Mouse (Mus musculus): ENCODE measurements around the gene Me1.

The Me1 gene

DNA sequence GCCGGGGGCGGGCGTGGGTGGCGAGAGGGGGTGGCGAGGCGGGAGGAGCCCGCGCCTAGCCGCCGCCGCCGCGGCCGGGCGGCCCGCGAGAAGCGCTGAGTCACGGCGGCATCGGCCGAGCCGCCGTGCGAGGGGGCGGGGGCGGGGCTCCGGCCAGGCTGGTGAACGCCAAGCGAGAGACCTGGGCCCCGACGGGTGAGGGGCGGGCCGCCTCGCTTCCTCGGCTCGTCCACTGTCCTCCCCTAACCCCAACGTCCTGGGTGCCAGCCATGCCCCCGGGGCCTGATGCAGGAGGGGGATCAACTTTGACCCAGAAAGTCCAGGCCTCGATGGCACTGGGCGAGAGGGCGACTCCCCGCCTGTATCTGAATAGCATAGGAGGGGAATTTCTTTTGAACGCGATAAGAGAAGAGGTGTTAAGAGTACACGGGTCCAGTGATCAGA, at the start of gene Me1:
Me1 (minus strand) TSS at position 136 of the 444 bp plus-strand sequence.
- DNase-seq = peak; percentile 5 to 16

DNA sequence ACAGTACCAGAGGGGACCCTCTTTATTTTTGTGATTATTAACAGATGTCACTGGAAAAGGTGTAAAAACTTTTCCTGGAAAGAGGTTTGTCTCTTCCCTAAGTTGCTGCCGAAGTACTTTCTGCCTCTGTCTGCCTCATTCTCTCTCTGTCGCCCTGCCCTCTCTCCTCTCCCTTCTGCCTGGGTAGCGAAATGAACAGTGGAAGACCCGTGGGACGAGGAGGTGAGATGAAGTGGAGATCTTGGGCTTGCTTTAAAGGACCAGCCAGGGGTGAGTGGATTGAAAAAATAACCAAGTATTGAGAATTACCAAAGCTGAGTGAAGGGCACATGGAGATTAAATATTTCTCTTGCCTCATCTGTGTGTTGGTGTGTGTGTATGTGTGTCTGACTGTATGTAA, 48.3 kb upstream of the Me1 start:
- DNase-seq = no peak

GRCm38 (mm10) chr9:86742959-86743911, 47.5 kb upstream of the Me1 start, which contains the start of gene Prss35:
Prss35 (plus strand) TSS chr9:86743649.
- DNase-seq = no peak

DNA sequence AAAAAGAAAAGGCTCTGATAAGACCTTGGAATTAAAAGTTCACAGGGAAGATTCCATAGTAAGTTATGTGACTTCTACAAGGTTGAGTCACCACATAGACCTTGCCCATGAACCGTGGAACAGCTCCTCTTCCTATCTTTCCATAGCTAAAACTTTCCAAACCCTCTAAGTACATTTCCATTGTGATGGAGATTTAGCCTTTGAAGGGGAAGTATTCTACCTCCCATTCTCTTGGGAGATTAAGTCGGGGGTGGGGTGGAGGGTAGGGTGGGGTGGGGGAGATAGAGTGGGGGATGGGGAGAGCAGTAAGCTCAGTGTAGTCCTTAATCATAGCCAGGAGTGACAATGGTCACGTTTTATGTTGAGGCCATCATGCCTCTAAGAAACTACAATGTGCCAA, 44.2 kb upstream of the Me1 start:
- DNase-seq = no peak

DNA sequence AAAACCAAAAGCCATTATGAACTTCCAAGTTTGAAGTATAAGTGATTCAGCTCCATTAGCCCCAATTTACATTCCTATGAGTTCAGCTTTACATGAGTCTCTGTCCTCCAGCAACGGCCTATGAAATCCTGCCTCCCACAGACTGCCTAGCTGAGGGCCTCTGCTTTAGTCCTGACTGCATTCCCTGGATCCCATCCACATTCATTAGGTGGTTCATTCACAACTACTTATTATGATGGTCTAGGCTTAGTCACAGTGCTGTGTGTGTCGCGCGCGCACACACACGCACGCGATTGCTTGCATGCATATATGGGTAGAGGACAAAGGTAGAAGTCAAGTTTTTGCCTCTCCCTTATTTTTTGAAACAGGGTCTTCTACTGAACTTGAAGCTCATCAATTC, 43.0 kb upstream of the Me1 start:
- DNase-seq = no peak

GRCm38 (mm10) chr9:86738067-86738466, 42.3 kb upstream of the Me1 start:
- DNase-seq = no peak

DNA sequence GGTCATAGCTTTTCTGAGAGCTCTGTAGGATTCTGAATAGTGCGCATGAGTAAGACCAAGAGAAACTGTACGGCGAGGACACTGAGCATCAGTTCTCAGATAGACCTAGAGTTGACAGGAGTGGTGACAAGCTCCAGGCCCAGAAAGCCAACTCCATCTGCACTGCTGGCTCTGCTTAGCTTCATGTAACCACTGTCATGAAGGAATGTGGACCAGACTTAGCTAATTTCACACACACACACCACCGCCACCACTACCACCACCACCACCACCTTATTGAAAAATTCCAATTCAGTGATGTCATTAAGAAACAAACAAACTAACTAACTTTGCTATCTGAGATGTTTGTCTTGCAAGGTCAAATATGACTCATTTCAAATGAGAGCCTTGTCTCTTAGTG, 41.2 kb upstream of the Me1 start:
- DNase-seq = no peak

GRCm38 (mm10) chr9:86734795-86735194, 39.0 kb upstream of the Me1 start:
- DNase-seq = no peak

DNA sequence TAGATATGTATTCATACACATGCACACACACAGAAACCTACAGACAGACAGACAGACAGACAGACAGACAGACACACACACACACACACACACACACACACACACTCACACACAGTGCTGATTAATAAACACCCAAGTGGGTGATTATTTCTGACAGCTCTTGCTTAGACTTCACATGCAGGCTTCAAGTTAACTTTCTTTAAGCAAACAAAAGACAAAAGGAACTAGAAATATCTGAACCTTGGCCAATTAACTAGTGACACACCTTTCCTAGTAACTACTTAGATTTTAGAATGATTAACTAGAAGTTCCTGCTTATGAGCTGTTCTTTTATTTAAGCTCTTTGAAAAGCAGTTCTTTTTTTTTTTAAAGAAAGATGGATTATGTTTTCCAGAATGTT, 38.6 kb upstream of the Me1 start:
- no peak for DNase-seq

DNA sequence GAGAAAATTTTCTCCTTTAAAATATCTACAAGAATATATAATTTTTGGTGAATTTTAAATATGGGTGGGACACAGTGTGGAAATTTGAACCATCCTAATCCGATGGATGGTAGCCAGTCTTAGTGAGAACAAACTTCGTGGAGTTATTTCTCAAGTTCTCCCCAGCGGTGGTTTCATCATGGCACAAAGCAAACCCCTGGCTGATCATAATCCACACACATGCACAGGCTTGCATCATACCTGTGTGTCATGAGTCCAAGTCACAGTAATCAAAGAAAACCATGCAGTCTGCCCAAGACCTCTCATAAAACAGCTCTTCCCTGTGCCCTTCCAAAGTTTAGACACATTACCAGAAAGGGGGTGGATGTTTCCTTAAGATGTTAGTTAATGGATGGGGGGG, 34.1 kb upstream of the Me1 start:
- DNase-seq = no peak

GRCm38 (mm10) chr9:86729084-86729483, 33.3 kb upstream of the Me1 start:
- DNase-seq = no peak

DNA sequence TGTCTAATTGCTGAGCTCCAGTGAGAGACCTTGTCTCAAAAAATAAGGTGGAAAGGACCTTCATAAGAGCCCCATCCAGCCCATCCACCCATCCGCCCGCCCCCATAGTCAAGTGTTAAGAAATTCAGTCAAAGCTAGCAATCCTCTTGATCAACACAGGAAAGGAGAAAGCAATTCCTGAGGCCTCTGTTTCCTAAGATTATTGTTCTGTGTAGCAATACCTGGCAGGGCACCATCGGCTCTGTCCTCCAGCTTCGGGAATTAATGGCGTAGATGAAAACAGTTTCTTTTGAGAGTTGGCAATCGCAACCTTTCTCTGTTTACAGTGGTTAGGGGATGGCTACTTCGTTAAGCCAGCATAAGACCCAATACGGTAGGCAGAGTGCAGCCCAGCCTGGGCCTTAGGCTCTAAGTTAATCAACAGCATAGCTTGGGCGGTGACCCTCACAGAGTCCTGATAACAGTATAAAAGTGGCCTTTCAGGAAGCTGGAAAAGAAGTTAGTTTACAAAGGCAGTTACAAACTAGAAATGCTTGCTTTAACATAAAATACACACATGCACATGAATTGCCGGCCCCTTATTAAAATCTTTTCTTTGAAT, 32.6 kb upstream of the Me1 start:
- no peak for DNase-seq

DNA sequence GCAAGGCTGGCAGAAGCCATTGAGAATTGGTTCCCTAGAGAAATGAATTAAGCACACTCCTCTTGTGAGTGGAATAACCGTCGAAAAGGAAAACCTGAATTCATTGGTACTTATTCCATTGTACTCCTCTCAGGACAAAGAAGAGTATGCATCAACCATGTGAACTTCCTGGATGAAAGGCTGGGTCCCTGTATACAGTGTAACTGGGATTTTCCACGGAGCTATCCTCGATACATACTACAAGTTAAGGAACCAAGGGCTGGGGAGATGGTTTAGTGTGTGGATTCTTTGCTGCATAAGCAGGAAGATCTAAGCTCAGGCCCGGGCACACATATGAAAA, 30.6 kb upstream of the Me1 start:
- DNase-seq = no peak

DNA sequence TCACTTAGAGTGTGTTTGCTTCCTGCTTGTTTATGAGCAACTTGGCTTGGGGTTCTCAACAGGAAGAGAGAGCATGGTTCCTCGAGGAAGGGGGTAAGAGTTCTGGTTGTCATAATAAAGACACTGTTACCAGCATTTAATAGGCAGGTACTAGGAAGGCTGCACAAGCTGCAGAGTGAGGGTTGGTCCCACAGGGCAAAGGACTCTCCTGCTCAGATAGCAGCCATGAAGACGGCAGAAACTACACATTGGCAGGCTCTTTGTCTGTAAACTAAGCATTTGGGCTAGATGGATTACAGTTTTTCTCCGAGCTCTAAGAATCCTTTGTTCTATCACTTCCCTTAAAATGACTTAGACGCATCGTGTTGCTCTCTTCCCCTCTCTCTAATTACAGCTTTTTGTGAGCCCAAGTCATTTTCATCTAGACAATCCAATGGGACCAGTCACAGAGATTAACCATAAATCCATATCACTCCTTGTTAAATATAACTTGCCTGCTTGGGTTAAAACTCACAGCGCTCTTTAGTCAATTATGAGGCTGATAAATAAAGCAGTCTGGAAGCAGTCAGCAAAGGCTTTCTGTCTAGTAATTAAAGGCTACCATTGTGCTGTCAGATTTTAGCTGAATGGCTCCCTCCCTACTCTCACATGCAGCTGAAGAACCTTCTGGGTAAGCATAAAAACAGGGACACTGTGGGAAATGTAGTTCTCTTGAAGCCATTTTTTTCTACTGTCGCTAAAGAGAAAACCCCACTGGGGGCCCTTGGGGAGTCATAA, 30.0 kb upstream of the Me1 start:
- no peak for DNase-seq

DNA sequence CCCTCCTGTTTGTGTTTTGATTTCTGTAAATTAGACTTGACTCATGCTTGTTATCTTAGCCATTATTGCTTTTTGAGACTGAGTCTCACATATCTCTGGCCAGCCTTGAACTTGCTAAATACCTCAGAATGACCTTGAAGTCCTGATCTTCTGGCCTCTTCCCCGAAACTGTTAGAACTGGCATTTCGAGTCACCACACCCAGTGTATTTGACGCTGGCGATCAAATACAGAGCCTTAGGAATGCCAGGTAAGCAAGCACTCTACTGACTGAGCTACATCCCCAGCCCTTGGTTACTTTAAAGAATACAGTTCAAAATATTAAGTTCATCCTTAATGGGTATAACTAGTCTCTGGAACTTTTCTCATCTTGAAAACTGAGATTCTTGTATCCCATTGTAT, 29.3 kb upstream of the Me1 start:
- no peak for DNase-seq

DNA sequence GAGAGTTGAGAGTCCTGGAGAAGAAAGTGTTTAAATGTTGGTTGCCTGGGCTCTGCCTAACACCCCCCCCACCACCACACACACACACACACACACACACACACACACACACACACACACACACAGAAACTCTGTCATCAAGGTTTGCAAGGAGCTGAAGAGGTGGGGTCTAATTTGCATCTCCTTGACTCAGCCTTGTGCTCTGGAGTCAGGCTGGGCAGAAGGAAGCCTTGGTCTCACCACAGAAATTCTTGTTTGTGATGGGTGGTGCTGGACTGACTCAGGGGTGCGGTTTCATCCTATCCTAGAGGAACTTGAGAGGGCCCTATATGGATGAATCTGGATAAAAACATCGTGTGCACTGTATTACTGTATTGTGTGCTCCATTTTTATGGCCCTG, 25.0 kb upstream of the Me1 start:
- no peak for DNase-seq

- DNase-seq = no peak
These were observed 24.5 kb upstream of the Me1 start for GRCm38 (mm10) chr9:86720227-86720626.

- DNase-seq = no peak
These were observed 21.4 kb upstream of the Me1 start for GRCm38 (mm10) chr9:86717119-86717518.

- DNase-seq = no peak
These were observed 20.8 kb upstream of the Me1 start for GRCm38 (mm10) chr9:86716540-86716939.

DNA sequence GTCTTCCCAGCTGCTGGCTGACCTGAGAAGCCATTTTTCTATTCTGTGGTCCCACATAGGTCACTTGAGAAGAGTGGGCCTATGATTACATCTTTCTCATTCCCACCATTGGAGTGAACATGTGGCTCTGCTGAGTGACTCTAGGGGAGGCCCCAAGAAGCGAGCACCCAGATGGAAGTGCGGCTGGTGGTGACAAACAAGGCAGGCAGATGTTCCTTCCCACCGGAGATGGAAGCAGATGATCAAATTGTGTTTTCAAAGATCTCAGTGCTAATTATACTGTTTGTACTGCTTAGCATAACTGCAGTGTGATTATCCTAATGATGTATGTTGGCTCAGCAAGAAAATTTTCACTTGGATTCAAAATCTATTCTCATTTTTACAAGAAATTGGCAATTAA, 18.3 kb upstream of the Me1 start:
- no peak for DNase-seq

GRCm38 (mm10) chr9:86712648-86713047, 16.9 kb upstream of the Me1 start:
- no peak for DNase-seq

DNA sequence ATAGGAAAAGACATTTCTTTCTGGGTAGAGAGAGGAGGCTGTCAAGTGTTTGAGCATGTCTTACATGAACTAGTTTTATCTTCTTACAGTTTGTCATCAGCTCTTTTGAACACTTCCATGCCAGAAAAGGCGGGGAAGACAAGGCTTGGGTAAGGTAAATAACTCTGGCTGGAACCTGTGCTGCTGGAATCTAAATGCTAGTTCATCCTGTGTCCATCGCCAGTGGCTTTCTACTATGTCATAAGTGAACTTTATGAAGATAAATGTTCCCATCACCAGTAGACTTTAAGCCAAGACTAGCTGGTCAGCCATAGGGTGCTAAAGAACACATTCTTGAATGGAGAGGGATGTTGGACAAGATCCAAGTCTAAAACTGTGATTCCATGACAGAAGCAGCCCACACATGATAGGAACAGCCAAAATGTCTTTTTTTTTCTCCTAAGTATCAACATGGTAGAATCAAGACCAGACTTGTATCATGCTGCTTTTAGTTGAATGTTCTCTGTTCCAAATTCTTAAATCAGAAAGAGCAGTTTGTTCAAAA, 14.4 kb upstream of the Me1 start:
- no peak for DNase-seq

DNA sequence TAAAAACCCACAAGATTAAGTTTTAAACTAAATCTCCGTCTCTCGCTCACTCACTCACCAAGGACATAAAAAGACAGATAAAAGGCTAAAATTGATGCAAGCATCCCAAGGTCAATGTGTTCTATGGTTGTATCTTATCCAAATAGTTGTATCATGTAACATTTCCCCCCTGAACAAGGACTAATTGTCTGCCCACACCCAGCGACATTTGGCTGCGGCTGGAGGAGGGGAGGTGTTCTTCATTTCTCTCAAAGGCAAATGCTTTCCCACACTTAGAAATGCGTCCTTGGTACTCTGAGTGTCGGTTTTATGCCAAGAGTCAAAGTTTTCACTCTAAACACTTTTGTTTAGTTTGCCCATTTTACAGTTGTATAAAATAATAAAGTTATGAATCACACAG, 13.2 kb upstream of the Me1 start:
- DNase-seq = no peak
